Mouse (Mus musculus) lung, postnatal 0 days (tissue): ENCODE results near the gene Yars.

Experiments
- CTCF ChIP-seq: IDR thresholded peaks from 2 replicates; pipeline ENCODE4 v1.5.1; 2016; ENCODE audit warnings: antibody characterized with exemption, mild to moderate bottlenecking
- EP300 ChIP-seq: IDR thresholded peaks from 2 replicates; pipeline ENCODE4 v1.6.1; 2016; ENCODE audit warnings: antibody characterized with exemption, mild to moderate bottlenecking, control low read depth

- TF ChIP-seq CTCF (no peak), EP300 (no peak)
These were observed 43.2 kb downstream of the Yars start for GRCm38 (mm10) chr4:129232561-129233360.
